Mouse (Mus musculus) brain, embryonic 14.5 days (tissue): ENCODE data around the gene Scap. TPM values are rescaled to one million over a fixed set of nuclear protein-coding genes. Genes with fewer than 3 reads are reported as not detected.
"Not testable (repeated sequence)": the region's sequence is repeated elsewhere in the genome, so short reads cannot be mapped to it uniquely, and the experiment has no call there.

Experiments used
- DNase-seq: peaks from one replicate; pipeline ENCODE4 v3.0.0-alpha.2; 2011; ENCODE audit warnings: low read depth
- CTCF ChIP-seq: fragments of 200-500 bp; IDR thresholded peaks from 2 replicates; pipeline ENCODE4 v1.5.1; 2012; ENCODE audit warnings: inconsistent platforms, mild to moderate bottlenecking, moderate library complexity, borderline replicate concordance; ENCODE audit not compliant: insufficient read depth, insufficient read length; ENCODE audit errors: extremely low read depth
- POLR2A ChIP-seq: fragments of 200-500 bp; IDR thresholded peaks from 2 replicates; pipeline ENCODE4 v1.6.1; 2012; ENCODE audit warnings: mild to moderate bottlenecking, inconsistent platforms, borderline replicate concordance; ENCODE audit not compliant: poor library complexity, insufficient read depth, insufficient read length, severe bottlenecking; ENCODE audit errors: extremely low read depth
- polyA plus RNA-seq: library from polyadenylated mRNA; depleted of rRNA; stranded (reverse); fragments of >200 nt; gene quantifications from 2 replicates; pipeline ENCODE4 v1.2.3, GENCODE M21; 2012

Gene Scap
- polyA plus RNA-seq, 1 experiment: 53.4 TPM

GRCm38 (mm10) chr9:110362337-110362736 is 29.2 kb downstream of the Scap start:
- TF ChIP-seq CTCF: no peak
- TF ChIP-seq POLR2A: no peak
- no peak for DNase-seq

GRCm38 (mm10) chr9:110366746-110367145 is 33.7 kb downstream of the Scap start:
- DNase-seq: no peak
- TF ChIP-seq POLR2A (no peak), CTCF (no peak)

GRCm38 (mm10) chr9:110369860-110370259 is 36.8 kb downstream of the Scap start:
- DNase-seq: no peak
- TF ChIP-seq CTCF: no peak
- no peak for TF ChIP-seq POLR2A

- TF ChIP-seq POLR2A (no peak), CTCF (no peak)
- DNase-seq: no peak
These were observed 40.8 kb downstream of the Scap start for GRCm38 (mm10) chr9:110373871-110374270.

GRCm38 (mm10) chr9:110375668-110376067 is 42.6 kb downstream of the Scap start:
- no peak for DNase-seq
- TF ChIP-seq CTCF (no peak), POLR2A (no peak)

GRCm38 (mm10) chr9:110377655-110378054 is 44.6 kb downstream of the Scap start:
- DNase-seq: not testable (repeated sequence)

- TF ChIP-seq POLR2A: no peak
- TF ChIP-seq CTCF: no peak
- DNase-seq: no peak
These were observed 46.3 kb downstream of the Scap start for GRCm38 (mm10) chr9:110379361-110379760.

GRCm38 (mm10) chr9:110380662-110381061 is 47.6 kb downstream of the Scap start:
- TF ChIP-seq CTCF: no peak
- DNase-seq: no peak

GRCm38 (mm10) chr9:110381292-110381691 is 48.2 kb downstream of the Scap start:
- DNase-seq: no peak
- TF ChIP-seq CTCF: no peak
- TF ChIP-seq POLR2A: no peak

GRCm38 (mm10) chr9:110384369-110384929 is 51.4 kb downstream of the Scap start:
- no peak for TF ChIP-seq CTCF
- TF ChIP-seq POLR2A: no peak

GRCm38 (mm10) chr9:110388011-110388410 is 54.9 kb downstream of the Scap start:
- DNase-seq: no peak
- TF ChIP-seq POLR2A (no peak), CTCF (no peak)

More at GRCm38 (mm10) chr9:110384369-110384929, 51.4 kb downstream of the Scap start:
- peak; percentile 15 for DNase-seq

- no peak for DNase-seq
- TF ChIP-seq POLR2A (no peak), CTCF (no peak)
These were observed 57.8 kb downstream of the Scap start for GRCm38 (mm10) chr9:110390843-110391242.

GRCm38 (mm10) chr9:110393295-110393694 is 60.2 kb downstream of the Scap start:
- no peak for TF ChIP-seq CTCF
- TF ChIP-seq POLR2A: no peak
- DNase-seq: no peak
